Mouse (Mus musculus) cerebellum, postnatal 14 days (tissue): Measurements from ENCODE around the gene Gramd2.
A peak's percentile ranks its signal among the peaks of the same experiment; 100 is the strongest.

ENCODE experiments used
- DNase-seq, 2 experiments: peaks; one replicate each; pipeline ENCODE4 v3.0.0; 2021; ENCODE audit warnings: mixed read lengths in 2 of 2

Gramd2 gene

GRCm38 (mm10) chr9:59679678-59680533 is at the start of gene Gramd2:
Gene Gramd2 (plus strand): TSS chr9:59680144.
- DNase-seq = peak; percentile 87 to 90

- no peak for DNase-seq
Measured at GRCm38 (mm10) chr9:59638372-59638771, 41.6 kb upstream of the Gramd2 start.

GRCm38 (mm10) chr9:59639936-59640335 is 40.0 kb upstream of the Gramd2 start:
- DNase-seq = no peak

- DNase-seq = no peak
Measured at GRCm38 (mm10) chr9:59641320-59641719, 38.6 kb upstream of the Gramd2 start.

GRCm38 (mm10) chr9:59649911-59650310 is 30.0 kb upstream of the Gramd2 start:
- DNase-seq = no peak

- no peak for DNase-seq
Measured at GRCm38 (mm10) chr9:59653371-59653770, 26.6 kb upstream of the Gramd2 start.

- DNase-seq = no peak
Measured at GRCm38 (mm10) chr9:59654450-59654983, 25.4 kb upstream of the Gramd2 start.

- DNase-seq = peak; percentile 96 to 97
Measured at GRCm38 (mm10) chr9:59655958-59656634, 23.8 kb upstream of the Gramd2 start, which contains the start of gene Pkm. Gene Pkm (plus strand): TSS chr9:59656368.

GRCm38 (mm10) chr9:59656635-59657617 is 23.0 kb upstream of the Gramd2 start:
- peak; percentile 94 to 99 for DNase-seq

- peak in 1 of 2 experiments; percentile 28 for DNase-seq
Measured at GRCm38 (mm10) chr9:59658146-59658545, 21.8 kb upstream of the Gramd2 start.

- peak; percentile 90 to 94 for DNase-seq
Measured at GRCm38 (mm10) chr9:59659036-59660026, 20.6 kb upstream of the Gramd2 start.

GRCm38 (mm10) chr9:59660421-59660820 is 19.5 kb upstream of the Gramd2 start:
- peak; percentile 72 to 77 for DNase-seq

GRCm38 (mm10) chr9:59661298-59661975 is 18.5 kb upstream of the Gramd2 start:
- DNase-seq = no peak

GRCm38 (mm10) chr9:59663226-59663625 is 16.7 kb upstream of the Gramd2 start:
- DNase-seq = no peak

GRCm38 (mm10) chr9:59663957-59664356 is 16.0 kb upstream of the Gramd2 start:
- DNase-seq = no peak

GRCm38 (mm10) chr9:59664664-59665256 is 15.2 kb upstream of the Gramd2 start:
- DNase-seq = no peak

- DNase-seq = no peak
Measured at GRCm38 (mm10) chr9:59666016-59666415, 13.9 kb upstream of the Gramd2 start.

- DNase-seq = no peak
Measured at GRCm38 (mm10) chr9:59666813-59667212, 13.1 kb upstream of the Gramd2 start.

GRCm38 (mm10) chr9:59667250-59667649 is 12.7 kb upstream of the Gramd2 start:
- DNase-seq = no peak

- no peak for DNase-seq
Measured at GRCm38 (mm10) chr9:59667904-59668303, 12.0 kb upstream of the Gramd2 start.
